Mouse (Mus musculus): Measurements from ENCODE around the gene Lrrc39. TPM values are rescaled to one million over a fixed set of nuclear protein-coding genes. Genes with fewer than 3 reads are reported as not detected.

Lrrc39 gene
- polyA plus RNA-seq, 2 experiments = 1.0 to 1.1 TPM

- no peaks in the 10 kb centered on the region for H3K9me3 ChIP-seq (ENCODE audit: control insufficient read depth, low read length)
- no peak overlapping the region for H3K27ac ChIP-seq (replicated peaks; ENCODE audit: low read depth, low read length)
- no peak overlapping the region for H3K4me3 ChIP-seq (replicated peaks; ENCODE audit: low read length)
- H3K36me3 ChIP-seq (ENCODE audit: control insufficient read depth, insufficient read depth, low read length) = peaks cover 28% of the 10 kb centered on the region; the same call in 1 of the 2 replicates
- H3K27me3 ChIP-seq (ENCODE audit: control insufficient read depth, insufficient read depth, low read length) = no peaks in the 10 kb centered on the region
- 85% methylated on average over 9 of the region's 9 CpGs for WGBS
- no peak for TF ChIP-seq POLR2A (IDR thresholded peaks at IDR 0.05; ENCODE audit: borderline replicate concordance, extremely low read depth, insufficient read depth, insufficient read length)
- ATAC-seq (ENCODE audit: low FRiP score, low read depth) = no peak
- H3K4me2 ChIP-seq (replicated peaks; ENCODE audit: low read depth, low read length, severe bottlenecking) = no peak overlapping the region
- no peak for DNase-seq (ENCODE audit: low spot score)
- H3K9ac ChIP-seq (ENCODE audit: low read depth, low read length, severe bottlenecking) = no peak overlapping the region
- no peaks in the 10 kb centered on the region for H3K4me1 ChIP-seq (ENCODE audit: control insufficient read depth, insufficient read depth, low read length)
These were observed 41.8 kb downstream of the Lrrc39 start for GRCm38 (mm10) chr3:116604570-116604969.

DNA sequence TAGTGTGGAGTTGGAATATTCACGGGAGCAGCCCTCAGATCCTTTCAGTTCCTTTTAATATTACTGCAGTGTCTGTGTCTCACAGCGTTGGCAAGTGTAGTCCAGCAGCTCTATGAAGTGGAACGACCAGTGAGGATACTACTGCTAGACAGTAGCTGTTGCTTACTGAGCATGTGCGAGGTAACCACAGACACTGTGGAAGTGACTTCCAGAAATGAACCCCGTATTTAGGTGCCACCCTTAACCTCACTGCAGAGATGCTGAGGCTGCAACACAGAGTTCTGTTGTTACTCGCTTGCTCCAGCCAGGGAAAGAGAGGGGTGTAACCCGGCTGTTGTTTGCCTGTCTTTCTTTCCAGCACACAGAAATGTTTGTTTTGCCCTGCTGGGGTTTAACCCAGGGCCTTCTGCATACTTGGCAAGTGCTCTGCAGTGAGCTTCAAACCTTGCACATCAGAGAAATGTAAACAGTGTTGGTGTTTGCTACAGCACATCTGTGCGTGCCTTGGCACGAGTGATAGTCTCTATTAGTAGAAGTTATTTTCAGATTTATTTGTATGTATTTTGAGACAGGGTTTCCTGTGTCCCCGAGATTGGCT is 51.6 kb downstream of the Lrrc39 start, which contains the start of gene Trmt13:
Trmt13 (minus strand) TSS at position 293 of the 598 bp plus-strand sequence.
- no peak for TF ChIP-seq POLR2A (IDR thresholded peaks at IDR 0.05; ENCODE audit: borderline replicate concordance, extremely low read depth, insufficient read depth, insufficient read length)
- 89% methylated on average over 10 of the region's 10 CpGs for WGBS
- Histone ChIP-seq H3K9ac (ENCODE audit: low read depth, low read length, severe bottlenecking) (no peak within 1 kb of the TSS), H3K27ac (replicated peaks; ENCODE audit: low read depth, low read length) (no peak within 1 kb of the TSS), H3K27me3 (ENCODE audit: control insufficient read depth, insufficient read depth, low read length) (no peaks in the 10 kb centered on the region), H3K9me3 (ENCODE audit: control insufficient read depth, low read length) (no peaks in the 10 kb centered on the region), H3K4me3 (replicated peaks; ENCODE audit: low read length) (no peak within 1 kb of the TSS), H3K4me1 (ENCODE audit: control insufficient read depth, insufficient read depth, low read length) (no peaks in the 10 kb centered on the region), H3K4me2 (replicated peaks; ENCODE audit: low read depth, low read length, severe bottlenecking) (no peak within 1 kb of the TSS), H3K36me3 (ENCODE audit: control insufficient read depth, insufficient read depth, low read length) (peaks cover 40% of the 10 kb centered on the region)
- ATAC-seq (ENCODE audit: low FRiP score, low read depth) = no peak
- DNase-seq (ENCODE audit: low spot score) = no peak

DNA sequence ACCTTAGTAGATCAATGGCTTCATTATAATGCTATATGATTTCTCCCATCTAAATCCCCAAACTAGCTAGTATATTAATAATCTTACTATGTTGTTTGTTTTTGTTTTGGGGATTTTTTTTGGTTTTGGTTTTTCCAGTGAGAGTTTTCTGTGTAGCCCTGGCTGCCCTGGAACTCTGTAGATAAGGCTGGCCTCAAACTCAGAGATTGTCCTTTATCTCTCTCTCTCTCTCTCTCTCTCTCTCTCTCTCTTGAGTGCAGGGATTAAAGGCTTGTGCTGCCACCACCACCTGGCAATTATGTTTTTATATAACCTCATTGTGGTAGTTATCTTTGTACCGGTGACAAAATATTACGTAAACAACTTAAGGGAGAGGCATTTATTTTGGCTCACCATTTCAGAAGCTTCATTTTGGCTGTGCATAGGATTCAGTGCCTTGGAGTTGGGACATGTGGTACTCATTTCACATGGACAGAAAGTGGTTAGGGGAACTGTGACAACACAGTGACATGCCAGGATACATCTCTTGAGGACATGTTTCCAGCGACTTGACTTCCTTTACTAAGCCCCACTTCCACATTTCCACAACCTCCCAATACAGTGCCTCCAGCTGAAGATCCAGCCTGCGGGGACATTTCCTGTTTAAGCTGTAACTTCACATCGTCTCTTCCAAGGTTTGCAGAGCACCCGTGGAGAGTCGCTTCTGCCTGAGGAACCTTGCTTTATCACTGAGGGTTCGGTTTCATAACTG is 52.7 kb downstream of the Lrrc39 start:
- Histone ChIP-seq H3K4me3 (replicated peaks; ENCODE audit: low read length) (no peak overlapping the region), H3K4me1 (ENCODE audit: control insufficient read depth, insufficient read depth, low read length) (no peaks in the 10 kb centered on the region), H3K4me2 (replicated peaks; ENCODE audit: low read depth, low read length, severe bottlenecking) (no peak overlapping the region), H3K27ac (replicated peaks; ENCODE audit: low read depth, low read length) (no peak overlapping the region), H3K27me3 (ENCODE audit: control insufficient read depth, insufficient read depth, low read length) (no peaks in the 10 kb centered on the region), H3K9me3 (ENCODE audit: control insufficient read depth, low read length) (no peaks in the 10 kb centered on the region), H3K9ac (ENCODE audit: low read depth, low read length, severe bottlenecking) (no peak overlapping the region), H3K36me3 (ENCODE audit: control insufficient read depth, insufficient read depth, low read length) (peaks cover 46% of the 10 kb centered on the region)
- ATAC-seq (ENCODE audit: low FRiP score, low read depth) (no peak), DNase-seq (ENCODE audit: low spot score) (no peak)
- TF ChIP-seq POLR2A (IDR thresholded peaks at IDR 0.05; ENCODE audit: borderline replicate concordance, extremely low read depth, insufficient read depth, insufficient read length) = no peak
- WGBS = 88% methylated on average over 8 of the region's 8 CpGs

DNA sequence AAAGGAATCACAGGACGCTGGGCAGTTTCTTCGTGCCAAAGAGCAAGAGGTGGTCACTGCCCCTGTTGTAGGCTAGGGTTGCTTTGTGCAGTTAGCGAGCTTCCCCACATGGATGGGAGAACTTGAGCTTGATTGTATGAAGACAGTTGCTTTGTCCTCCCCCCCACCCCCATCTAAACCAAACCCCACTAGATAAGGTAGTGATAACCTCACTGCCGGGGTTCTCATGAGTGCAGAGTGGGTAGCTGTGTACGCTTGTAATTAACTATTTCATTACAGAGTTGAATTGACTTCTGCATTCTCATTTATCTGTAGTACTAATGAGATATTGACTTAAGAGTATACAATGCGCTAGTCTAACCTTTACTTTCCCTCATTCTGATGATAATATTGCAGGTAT is 56.1 kb downstream of the Lrrc39 start:
- Histone ChIP-seq H3K4me2 (replicated peaks; ENCODE audit: low read depth, low read length, severe bottlenecking) (no peak overlapping the region), H3K9ac (ENCODE audit: low read depth, low read length, severe bottlenecking) (no peak overlapping the region), H3K4me1 (ENCODE audit: control insufficient read depth, insufficient read depth, low read length) (no peaks in the 10 kb centered on the region), H3K27ac (replicated peaks; ENCODE audit: low read depth, low read length) (no peak overlapping the region), H3K36me3 (ENCODE audit: control insufficient read depth, insufficient read depth, low read length) (peaks cover 50% of the 10 kb centered on the region), H3K4me3 (replicated peaks; ENCODE audit: low read length) (no peak overlapping the region), H3K9me3 (ENCODE audit: control insufficient read depth, low read length) (no peaks in the 10 kb centered on the region), H3K27me3 (ENCODE audit: control insufficient read depth, insufficient read depth, low read length) (no peaks in the 10 kb centered on the region)
- ATAC-seq (ENCODE audit: low FRiP score, low read depth) = no peak
- DNase-seq (ENCODE audit: low spot score) = no peak
- 90% methylated on average over 6 of the region's 6 CpGs for WGBS
- no peak for TF ChIP-seq POLR2A (IDR thresholded peaks at IDR 0.05; ENCODE audit: borderline replicate concordance, extremely low read depth, insufficient read depth, insufficient read length)

DNA sequence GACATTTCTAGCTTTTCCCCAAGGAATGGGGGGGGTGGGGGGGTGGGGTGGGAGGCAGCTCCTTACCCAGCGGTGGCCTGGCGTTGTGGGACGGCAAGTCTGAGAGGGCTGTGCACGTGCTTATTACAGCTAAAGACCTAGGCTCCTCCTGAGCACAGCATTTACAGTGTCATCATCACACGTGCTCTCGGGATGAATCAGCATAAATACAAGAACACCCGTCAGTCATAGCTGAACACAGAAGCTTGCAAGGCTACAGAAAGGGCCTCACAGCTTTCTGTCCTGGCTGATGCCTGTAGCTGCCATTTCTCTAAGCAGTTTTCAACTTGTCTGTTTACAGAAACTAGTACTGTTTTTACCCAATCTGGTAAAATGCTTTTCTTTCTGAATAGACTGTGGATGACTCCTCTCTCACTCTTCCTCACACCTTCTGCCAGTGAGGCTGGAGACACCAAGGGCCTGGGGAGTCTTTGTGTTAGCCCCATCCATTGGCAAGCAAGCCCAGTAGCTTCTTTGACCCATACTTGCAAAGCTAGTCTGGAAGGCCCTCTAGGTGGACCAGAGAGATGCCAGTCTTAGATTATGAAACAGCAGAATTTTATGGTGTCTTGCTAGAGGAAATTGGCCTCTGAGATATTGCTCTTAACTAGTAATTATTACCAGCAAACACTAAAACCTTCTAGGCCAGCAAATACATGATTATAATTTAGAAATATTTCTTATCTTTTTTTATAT is 58.0 kb downstream of the Lrrc39 start:
- ATAC-seq (ENCODE audit: low FRiP score, low read depth) (no peak), DNase-seq (ENCODE audit: low spot score) (no peak)
- TF ChIP-seq POLR2A (IDR thresholded peaks at IDR 0.05; ENCODE audit: borderline replicate concordance, extremely low read depth, insufficient read depth, insufficient read length) = no peak
- Histone ChIP-seq H3K27me3 (ENCODE audit: control insufficient read depth, insufficient read depth, low read length) (no peaks in the 10 kb centered on the region), H3K36me3 (ENCODE audit: control insufficient read depth, insufficient read depth, low read length) (peaks cover 37% of the 10 kb centered on the region), H3K4me1 (ENCODE audit: control insufficient read depth, insufficient read depth, low read length) (no peaks in the 10 kb centered on the region), H3K4me3 (replicated peaks; ENCODE audit: low read length) (no peak overlapping the region), H3K27ac (replicated peaks; ENCODE audit: low read depth, low read length) (no peak overlapping the region), H3K9ac (ENCODE audit: low read depth, low read length, severe bottlenecking) (no peak overlapping the region), H3K4me2 (replicated peaks; ENCODE audit: low read depth, low read length, severe bottlenecking) (no peak overlapping the region), H3K9me3 (ENCODE audit: control insufficient read depth, low read length) (no peaks in the 10 kb centered on the region)
- 95% methylated on average over 7 of the region's 7 CpGs for WGBS
